Mouse (Mus musculus): Measurements from ENCODE around the gene Six6.
A peak's percentile ranks its signal among the peaks of the same experiment; 100 is the strongest.

Six6 gene

GRCm38 (mm10) chr12:72939616-72940015 lies at the start of gene Six6:
Six6 (plus strand) TSS chr12:72939892.
- peak; percentile 96 for DNase-seq (ENCODE audit: low spot score)

GRCm38 (mm10) chr12:72917159-72917993 lies 22.3 kb upstream of the Six6 start:
- peak; percentile 42 for DNase-seq (ENCODE audit: low spot score)

GRCm38 (mm10) chr12:72936751-72937150 lies 2.9 kb upstream of the Six6 start:
- DNase-seq (ENCODE audit: low spot score): no peak

- no peak for DNase-seq (ENCODE audit: low spot score)
These were observed 2.1 kb upstream of the Six6 start for GRCm38 (mm10) chr12:72937537-72938120.

DNA sequence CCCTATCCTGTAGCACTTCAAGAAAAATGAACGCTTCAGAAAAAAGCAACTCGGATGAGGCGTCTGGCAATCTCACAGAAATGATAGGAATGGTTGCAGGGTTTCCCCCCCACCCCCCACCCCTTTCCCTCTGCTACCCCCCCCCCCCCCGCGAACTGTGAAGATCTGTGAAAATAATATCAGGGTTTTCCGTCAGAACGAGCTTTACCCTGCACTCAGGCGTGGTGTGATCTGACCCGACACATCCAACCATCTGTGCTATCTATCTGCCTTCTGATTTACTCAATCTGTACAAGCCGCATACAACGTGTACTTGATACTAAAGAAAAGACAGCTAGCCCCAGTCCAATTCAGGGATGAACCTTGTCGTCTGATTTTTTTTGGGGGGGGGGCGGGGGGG lies 1.5 kb upstream of the Six6 start:
- peak; percentile 84 for DNase-seq (ENCODE audit: low spot score)

DNA sequence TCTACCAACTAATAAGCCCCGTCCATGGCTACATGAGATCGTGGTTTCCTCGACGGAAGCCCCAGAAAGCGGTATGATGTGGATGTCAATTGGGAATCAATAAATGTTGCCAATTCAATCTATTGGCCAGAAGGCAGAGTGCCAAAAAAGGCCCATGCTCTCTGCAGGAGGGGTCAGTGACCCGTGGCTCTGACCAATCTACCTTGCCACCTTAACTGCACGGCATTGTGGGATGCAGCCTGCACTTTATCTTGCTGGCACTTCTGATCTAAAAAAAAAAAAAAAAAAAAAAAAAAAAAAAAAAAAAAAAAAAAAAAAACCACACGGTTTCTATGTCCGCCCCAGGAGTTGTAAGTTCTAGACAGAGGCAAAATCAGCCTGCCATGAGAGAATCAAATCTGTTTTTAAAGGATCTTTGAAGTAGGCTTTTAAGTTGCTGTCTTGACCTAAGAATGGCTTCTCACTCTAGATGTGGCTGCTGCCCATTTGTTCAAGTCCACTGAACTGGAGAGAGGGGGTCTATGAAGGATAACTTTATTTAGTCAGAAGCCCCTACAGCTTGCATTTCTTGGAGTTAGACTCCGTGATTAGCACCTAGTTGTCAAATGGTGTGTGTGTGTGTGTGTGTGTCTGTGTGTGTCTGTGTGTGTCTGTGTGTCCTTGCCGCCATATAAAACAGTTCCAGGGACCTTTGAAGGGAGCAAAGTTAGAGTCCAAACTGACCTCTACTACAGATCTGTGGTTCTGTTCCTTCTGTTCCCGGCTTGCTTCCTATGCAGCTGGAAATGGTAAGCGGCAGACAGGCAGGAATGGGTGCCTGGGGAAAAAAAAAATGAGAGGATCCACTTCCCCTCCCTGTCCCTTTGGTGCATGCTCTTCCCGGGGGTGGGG lies 847 bp upstream of the Six6 start:
- peak; percentile 72 for DNase-seq (ENCODE audit: low spot score)

GRCm38 (mm10) chr12:72940071-72940821 lies 554 bp downstream of the Six6 start, which contains the start of gene 4930447C04Rik:
4930447C04Rik (minus strand) TSS chr12:72940774.
- peak; percentile 51 for DNase-seq (ENCODE audit: low spot score)

DNA sequence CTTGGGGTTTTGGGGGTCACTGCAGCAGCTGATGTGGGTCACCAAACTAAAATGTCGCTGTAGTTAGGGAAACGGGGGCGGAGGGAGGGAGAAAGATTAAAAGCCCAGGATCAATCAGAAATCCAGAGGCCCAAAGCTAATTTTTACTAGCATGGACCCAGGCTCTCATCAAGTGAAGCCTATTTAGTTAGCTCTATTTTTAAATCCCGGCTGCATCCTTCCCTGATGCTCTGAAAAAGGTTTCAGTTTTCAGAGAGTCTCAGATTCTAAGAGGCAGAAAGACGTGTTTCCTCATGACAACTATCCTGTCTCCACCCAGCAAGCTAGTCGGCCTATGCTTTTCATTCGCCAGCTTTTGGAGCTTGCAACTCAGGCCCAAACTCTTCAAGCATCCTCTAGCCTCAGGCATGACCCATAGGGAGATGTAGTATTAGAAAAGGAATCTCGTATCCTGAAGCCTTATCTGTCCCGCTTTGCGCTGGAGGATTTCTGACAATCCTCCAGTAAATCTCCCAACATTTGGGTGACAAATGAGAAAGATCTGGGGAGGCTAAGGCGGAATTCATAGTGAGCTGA lies 1.2 kb downstream of the Six6 start:
- DNase-seq (ENCODE audit: low spot score): no peak

DNA sequence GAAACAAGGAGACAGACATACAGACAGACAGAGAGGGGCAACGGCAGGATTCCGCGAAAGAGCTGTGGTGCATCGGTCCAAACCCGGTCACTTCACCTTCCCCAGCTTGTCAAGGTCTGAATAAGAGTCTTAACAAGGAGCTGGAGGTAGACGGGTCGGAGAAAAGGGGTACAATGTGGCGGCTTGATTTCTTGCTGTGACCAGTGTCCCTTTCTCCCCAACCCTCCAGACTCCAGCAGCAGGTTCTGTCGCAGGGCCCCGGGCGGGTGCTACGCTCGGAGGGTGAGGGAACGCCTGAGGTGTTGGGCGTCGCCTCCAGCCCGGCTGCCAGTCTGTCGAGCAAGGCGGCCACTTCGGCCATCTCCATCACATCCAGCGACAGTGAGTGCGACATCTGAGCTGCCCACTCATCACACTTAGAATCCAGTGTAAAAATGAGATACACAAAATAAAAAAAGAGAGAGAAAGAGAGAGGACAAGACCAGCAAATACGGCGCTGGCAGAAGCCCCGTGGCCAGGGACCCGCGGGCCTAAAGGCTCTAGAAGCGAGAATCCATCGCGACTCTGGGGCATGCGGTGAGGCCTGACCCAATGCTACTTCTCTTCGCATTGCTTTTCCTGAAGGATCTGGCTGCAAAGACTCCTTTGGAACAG lies 1.8 kb downstream of the Six6 start:
- DNase-seq (ENCODE audit: low spot score): peak; percentile 54

GRCm38 (mm10) chr12:72942171-72942570 lies 2.5 kb downstream of the Six6 start:
- DNase-seq (ENCODE audit: low spot score): no peak

DNA sequence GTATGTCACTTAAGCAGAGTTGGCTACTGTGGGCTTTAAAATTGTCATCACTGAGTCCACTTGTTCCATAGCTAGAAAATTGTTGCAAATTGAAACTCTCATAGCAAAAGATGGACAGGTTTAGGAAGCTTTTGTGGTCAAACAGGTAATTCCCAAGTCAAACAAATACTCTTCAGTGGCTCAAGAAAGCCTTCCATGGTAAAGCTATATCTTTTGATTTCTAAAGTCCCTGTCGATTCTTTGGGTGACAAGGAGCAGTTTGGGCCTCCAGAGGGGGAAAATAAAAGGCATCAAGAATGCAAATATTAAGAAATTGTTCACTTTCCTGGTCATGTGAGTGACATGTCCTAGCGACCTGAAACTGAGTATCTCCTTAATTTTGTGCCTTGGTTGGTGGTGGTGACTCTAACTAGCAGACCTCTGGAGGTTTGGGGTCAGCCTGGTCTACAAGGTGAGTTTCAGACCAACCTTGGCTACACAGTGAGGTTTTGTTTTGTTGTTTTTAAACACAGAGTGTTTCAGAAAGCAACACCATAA lies 4.0 kb downstream of the Six6 start:
- peak; percentile 45 for DNase-seq (ENCODE audit: low spot score)

- no peak for DNase-seq (ENCODE audit: low spot score)
These were observed 4.9 kb downstream of the Six6 start for GRCm38 (mm10) chr12:72944411-72945225.

DNA sequence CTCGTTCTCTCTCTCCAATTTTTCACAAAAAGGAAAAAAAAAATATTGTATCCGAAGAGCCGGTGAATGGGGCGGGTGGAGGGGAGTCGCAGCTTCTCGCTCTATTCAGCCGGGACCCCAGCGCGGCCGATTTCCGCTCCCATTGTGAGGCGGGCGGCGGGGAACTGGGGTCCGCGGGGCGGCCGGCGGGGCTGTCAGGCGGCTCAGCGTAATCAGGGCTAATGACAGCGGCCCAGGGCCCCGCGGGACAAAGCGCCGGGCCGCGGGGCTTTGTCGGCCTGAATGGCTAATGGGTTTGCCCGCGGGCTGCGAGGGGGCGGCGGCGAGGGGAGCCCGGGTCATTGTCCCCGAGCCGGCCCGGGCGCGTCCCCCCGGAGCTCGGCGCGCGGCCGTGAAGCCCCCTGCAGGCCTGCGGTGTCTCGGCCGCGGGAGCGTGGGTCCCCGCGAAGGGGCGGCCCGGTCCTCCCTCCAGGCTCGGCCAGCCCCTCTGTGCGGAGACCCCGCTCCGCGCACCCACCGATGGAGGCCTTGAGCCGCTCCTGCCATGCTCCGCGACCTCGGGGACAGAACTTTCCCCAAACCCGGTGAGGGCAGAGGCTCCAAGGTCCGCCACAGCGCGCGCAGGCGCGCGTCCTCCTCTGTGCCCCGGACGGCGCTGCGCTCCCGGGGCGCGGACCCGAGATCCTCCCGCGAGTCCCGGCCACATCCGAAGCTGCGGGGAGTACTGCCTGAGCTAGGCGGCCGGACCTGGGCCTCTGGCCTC lies 5.8 kb downstream of the Six6 start:
- DNase-seq (ENCODE audit: low spot score): peak; percentile 96

DNA sequence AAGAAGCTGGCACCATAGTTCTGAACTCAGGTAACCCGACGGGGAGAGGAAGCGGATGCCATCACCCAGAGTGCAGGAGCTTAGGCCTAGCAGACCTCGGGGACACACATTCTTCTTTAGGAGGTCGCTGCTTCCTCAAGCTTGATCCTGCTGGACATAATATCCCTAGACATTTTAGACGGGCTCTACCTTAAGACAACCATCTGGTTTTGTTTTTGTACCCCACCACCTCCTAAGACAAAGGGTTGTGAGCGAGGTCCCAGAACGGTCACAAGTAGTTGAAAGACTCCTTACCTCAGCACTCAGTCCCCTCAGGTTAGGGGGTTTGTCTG lies 6.3 kb downstream of the Six6 start:
- no peak for DNase-seq (ENCODE audit: low spot score)

GRCm38 (mm10) chr12:72946805-72947204 lies 7.1 kb downstream of the Six6 start:
- peak; percentile 51 for DNase-seq (ENCODE audit: low spot score)

GRCm38 (mm10) chr12:72947335-72947734 lies 7.6 kb downstream of the Six6 start:
- DNase-seq (ENCODE audit: low spot score): peak; percentile 61

- no peak for DNase-seq (ENCODE audit: low spot score)
These were observed 13.4 kb downstream of the Six6 start for GRCm38 (mm10) chr12:72953089-72953488.

DNA sequence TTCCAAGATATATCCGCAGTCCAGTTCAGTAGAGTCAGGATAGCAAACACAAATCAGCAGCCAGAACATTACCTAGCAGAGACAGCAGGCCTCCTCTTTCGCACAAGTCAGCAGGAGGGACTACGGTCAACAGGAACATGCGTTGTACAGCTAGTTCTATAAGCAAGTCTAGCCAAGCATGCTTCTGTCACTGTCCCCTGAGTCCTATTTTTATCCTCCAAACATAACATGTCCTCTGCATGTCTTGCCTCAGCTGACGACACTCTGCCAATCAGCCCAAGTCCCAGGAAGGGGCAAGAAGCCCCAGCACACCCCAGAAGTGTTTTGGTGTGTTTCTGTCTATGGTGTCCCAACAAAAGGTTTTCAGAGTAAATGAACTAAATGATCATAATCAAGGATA lies 14.2 kb downstream of the Six6 start:
- no peak for DNase-seq (ENCODE audit: low spot score)

DNA sequence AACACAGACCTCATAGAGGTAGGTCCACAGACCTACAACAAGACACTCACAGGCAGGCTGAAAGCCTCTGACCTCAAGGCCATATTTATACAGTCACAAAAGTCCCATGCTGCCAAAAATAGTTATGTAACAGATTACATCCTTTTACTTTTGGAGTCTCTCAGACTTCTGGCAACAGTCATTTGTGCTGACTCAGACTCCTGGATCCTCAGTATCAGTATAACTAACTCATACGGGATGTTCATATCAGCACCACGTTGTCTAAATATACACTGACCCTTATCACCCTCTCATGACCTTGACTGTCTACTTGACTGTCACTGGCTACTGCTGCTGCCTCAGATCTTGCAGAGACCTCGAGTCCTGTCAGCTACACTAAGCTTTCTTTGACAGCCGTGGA lies 15.2 kb downstream of the Six6 start:
- no peak for DNase-seq (ENCODE audit: low spot score)

All from retina, embryonic 14.5 days (tissue).